Mouse (Mus musculus) liver, postnatal 0 days (tissue): ENCODE data around the gene Shmt2. TPM values are rescaled to one million over a fixed set of nuclear protein-coding genes. Genes with fewer than 3 reads are reported as not detected.

Experiments used
- ATAC-seq: fragments of 200-750 bp; cut with Nextera tagmentation; 2 replicates; pipeline ENCODE4 v1.8.0; 2017; ENCODE audit warnings: mild to moderate bottlenecking, moderate library complexity
- DNase-seq: peaks from one replicate; pipeline ENCODE4 v3.0.0-alpha.2; 2016
- H3K27ac ChIP-seq: fragments of 300-500 bp; sonication (generic); 2 replicates; pipeline ENCODE4 v1.5.1; 2014; ENCODE audit warnings: antibody characterized with exemption, moderate library complexity, mild to moderate bottlenecking, low read depth
- H3K27me3 ChIP-seq: fragments of 300-500 bp; sonication (generic); 2 replicates; pipeline ENCODE4 v1.6.1; 2014; ENCODE audit warnings: low read length, control low read depth, mixed read lengths; ENCODE audit not compliant: insufficient read depth
- H3K36me3 ChIP-seq: fragments of 300-500 bp; sonication (generic); replicated peaks from 2 replicates; pipeline ENCODE4 v1.6.1; 2014; ENCODE audit warnings: mild to moderate bottlenecking, control low read depth, low read length, moderate library complexity, mixed read lengths; ENCODE audit not compliant: insufficient read depth
- H3K4me1 ChIP-seq: fragments of 300-500 bp; sonication (generic); 2 replicates; pipeline ENCODE4 v1.6.1; 2014; ENCODE audit warnings: antibody characterized with exemption, mild to moderate bottlenecking, control low read depth; ENCODE audit not compliant: insufficient read depth
- H3K4me2 ChIP-seq: fragments of 300-500 bp; sonication (generic); 2 replicates; pipeline ENCODE4 v1.6.1; 2014; ENCODE audit warnings: low read depth, mild to moderate bottlenecking, low read length, moderate library complexity, mixed read lengths
- H3K4me3 ChIP-seq: fragments of 300-500 bp; sonication (generic); 2 replicates; pipeline ENCODE4 v1.5.1; 2014; ENCODE audit warnings: low read depth, low read length
- H3K9ac ChIP-seq: fragments of 300-500 bp; sonication (generic); replicated peaks from 2 replicates; pipeline ENCODE4 v1.6.1; 2014; ENCODE audit warnings: mild to moderate bottlenecking, moderate library complexity
- H3K9me3 ChIP-seq: fragments of 300-500 bp; sonication (generic); 2 replicates; pipeline ENCODE4 v1.6.1; 2016; ENCODE audit warnings: mild to moderate bottlenecking, control low read depth, low read length, mixed read lengths
- CTCF ChIP-seq: sonication (generic); IDR thresholded peaks from 2 replicates; pipeline ENCODE4 v1.5.1; 2016; ENCODE audit warnings: antibody characterized with exemption, low read depth
- EP300 ChIP-seq: IDR thresholded peaks from 2 replicates; pipeline ENCODE4 v1.6.1; 2016; ENCODE audit warnings: antibody characterized with exemption, low read depth, mild to moderate bottlenecking
- WGBS: fragments of 180-500 bp; shearing (Covaris S2); extraction: QIAGEN DNeasy Blood & Tissue Kit; methylation state at CpG from one replicate; pipeline ENCODE4 v1.1.7; 2014; ENCODE audit not compliant: insufficient replicate concordance; 5-methylcytosine and 5-hydroxymethylcytosine counted together
- polyA plus RNA-seq: library from polyadenylated mRNA; unstranded; fragments of >200 nt; fragmentation: Nextera tagmentation; extraction: Ambion mirVana; gene quantifications from 2 replicates; pipeline ENCODE4 v1.2.1, GENCODE M21; 2015

Gene Shmt2
- polyA plus RNA-seq, 1 experiment from 2014 or later, result 75.0 TPM

DNA sequence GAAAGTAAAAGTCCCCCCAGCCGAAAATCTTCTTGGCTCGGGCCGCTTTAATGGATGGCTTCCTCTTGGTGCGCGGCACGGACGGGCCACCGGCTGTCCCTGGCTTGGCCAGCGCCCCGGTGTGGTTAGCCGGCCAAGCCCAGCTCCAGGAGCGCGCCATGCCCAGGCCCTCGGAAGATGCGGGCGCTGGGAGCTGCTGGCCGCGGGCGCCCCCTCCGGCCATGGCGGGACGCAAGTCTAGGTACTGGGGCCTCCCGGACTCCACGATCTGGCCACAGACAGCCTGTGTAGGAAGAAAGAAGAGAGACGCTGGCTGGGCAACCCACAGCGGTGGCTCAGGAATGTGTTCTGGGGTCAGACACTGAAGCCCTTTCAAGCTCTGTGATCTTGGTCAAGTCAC is 4.4 kb upstream of the Shmt2 start:
- ATAC-seq (peak; percentile 51), DNase-seq (peak; percentile 77)
- H3K4me1 ChIP-seq, result peaks cover 11% of the 10 kb centered on the region
- WGBS, result under 1% methylated on average over 26 of the region's 26 CpGs
- H3K27me3 ChIP-seq, result peaks cover 81% of the 10 kb centered on the region
- peak; percentile 65 for TF ChIP-seq CTCF
- no peak for TF ChIP-seq EP300
- H3K27ac ChIP-seq, result no peak overlapping the region
- no peak overlapping the region for H3K9ac ChIP-seq
- peak overlapping the region; percentile 33 for H3K4me3 ChIP-seq
- peak overlapping the region; percentile 63 for H3K4me2 ChIP-seq
- H3K36me3 ChIP-seq, result no peaks in the 10 kb centered on the region
- no peaks in the 10 kb centered on the region for H3K9me3 ChIP-seq

DNA sequence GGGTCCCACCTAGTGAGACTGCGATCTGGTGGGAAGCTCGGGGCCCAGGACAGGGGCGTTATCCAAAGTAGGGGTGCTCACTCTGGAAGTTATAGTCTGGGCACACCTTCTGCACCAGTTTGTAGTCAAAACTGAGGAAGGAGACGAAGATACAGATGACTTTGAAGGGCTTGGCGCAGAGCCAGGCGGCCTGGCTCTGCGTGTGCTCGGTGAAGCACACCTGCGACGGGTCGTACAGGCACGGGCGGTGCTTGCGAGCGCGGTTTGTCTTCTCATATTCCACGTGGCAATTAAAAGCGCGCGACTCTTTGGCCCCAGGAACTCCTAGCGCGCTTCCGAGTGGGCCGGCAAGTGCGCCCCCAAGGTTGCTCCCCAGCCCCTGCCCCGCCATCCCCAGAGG is 3.8 kb upstream of the Shmt2 start:
- H3K4me3 ChIP-seq, result peak overlapping the region; percentile 33
- no peak for DNase-seq
- peaks cover 75% of the 10 kb centered on the region for H3K27me3 ChIP-seq

DNA sequence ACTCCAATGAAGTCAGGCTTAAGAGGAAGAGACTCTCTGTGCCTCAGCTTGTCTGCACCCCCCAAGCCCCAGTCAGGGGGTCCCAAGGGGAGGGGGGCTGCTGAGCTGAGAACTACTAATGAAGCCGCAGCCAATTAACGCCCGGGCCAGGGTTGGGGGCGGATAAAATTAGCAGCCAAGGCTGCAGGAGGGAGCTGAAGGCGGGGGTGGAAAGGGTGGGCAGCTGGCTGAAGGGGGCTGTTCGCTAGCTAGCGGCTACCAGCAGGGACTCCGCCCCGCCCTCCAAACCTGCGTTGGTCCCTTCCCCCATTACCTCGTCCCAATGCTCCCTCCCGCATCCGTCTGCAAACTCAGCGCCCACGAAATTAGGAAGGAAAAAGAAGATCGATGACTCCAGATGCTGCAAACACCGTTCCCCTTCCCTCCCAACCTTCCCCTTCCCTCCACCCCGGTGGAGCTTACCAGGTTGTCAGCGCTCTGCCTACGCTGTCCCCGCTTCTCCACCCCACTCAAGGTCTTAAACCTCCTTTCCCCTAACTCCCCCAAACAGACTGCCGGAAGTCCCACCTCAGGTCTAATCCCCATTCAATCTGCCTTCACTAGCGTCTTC is 2.5 kb upstream of the Shmt2 start:
- Histone ChIP-seq H3K36me3 (peaks cover 5% of the 10 kb centered on the region), H3K27me3 (peaks cover 62% of the 10 kb centered on the region), H3K27ac (no peak overlapping the region), H3K4me1 (peaks cover 20% of the 10 kb centered on the region), H3K4me3 (no peak overlapping the region), H3K4me2 (no peak overlapping the region), H3K9me3 (no peaks in the 10 kb centered on the region), H3K9ac (no peak overlapping the region)
- DNase-seq (no peak), ATAC-seq (no peak)
- WGBS, result 5% methylated on average over 23 of the region's 23 CpGs
- TF ChIP-seq EP300 (no peak), CTCF (no peak)

More for the DNA sequence above, 3.8 kb upstream of the Shmt2 start:
- Histone ChIP-seq H3K4me2 (peak overlapping the region; percentile 63), H3K27ac (no peak overlapping the region), H3K9me3 (no peaks in the 10 kb centered on the region), H3K36me3 (no peaks in the 10 kb centered on the region), H3K9ac (no peak overlapping the region), H3K4me1 (peaks cover 11% of the 10 kb centered on the region)
- no peak for ATAC-seq
- 3% methylated on average over 26 of the region's 26 CpGs for WGBS
- TF ChIP-seq CTCF, result no peak
- TF ChIP-seq EP300, result no peak

DNA sequence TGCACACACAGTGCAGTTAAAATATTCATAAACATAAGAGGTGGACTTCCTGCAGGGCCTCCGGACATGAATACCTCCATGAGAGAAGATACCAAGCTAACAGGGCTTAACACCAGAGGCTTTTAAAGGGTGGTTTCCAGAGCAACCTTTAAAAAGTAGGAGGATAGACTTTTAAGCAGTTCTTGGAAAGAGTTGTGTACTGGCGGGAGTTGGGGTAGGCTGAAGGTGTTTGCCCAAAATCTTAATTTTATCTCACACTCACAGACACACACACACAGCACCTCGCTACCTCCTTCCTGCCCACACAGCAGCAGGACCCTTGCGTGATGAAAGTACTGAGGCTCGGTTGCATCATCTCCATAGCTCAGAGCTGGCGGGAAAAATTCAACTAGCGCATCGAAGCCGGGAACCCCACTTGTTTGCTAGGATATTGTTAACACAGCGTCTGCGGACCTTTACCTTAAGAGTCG is 598 bp downstream of the Shmt2 start:
- DNase-seq, result peak; percentile 55
- Histone ChIP-seq H3K4me2 (peak overlapping the region; percentile 79), H3K27ac (peak overlapping the region; percentile 80), H3K27me3 (peaks cover 31% of the 10 kb centered on the region), H3K4me3 (peak overlapping the region; percentile 60), H3K36me3 (peaks cover 33% of the 10 kb centered on the region), H3K9me3 (no peaks in the 10 kb centered on the region), H3K4me1 (peaks cover 28% of the 10 kb centered on the region), H3K9ac (peak overlapping the region; percentile 62)
- ATAC-seq, result peak; percentile 66
- 1% methylated on average over 12 of the region's 12 CpGs for WGBS
- no peak for TF ChIP-seq CTCF
- peak; percentile 34; the same call in 1 of the 2 replicates for TF ChIP-seq EP300

DNA sequence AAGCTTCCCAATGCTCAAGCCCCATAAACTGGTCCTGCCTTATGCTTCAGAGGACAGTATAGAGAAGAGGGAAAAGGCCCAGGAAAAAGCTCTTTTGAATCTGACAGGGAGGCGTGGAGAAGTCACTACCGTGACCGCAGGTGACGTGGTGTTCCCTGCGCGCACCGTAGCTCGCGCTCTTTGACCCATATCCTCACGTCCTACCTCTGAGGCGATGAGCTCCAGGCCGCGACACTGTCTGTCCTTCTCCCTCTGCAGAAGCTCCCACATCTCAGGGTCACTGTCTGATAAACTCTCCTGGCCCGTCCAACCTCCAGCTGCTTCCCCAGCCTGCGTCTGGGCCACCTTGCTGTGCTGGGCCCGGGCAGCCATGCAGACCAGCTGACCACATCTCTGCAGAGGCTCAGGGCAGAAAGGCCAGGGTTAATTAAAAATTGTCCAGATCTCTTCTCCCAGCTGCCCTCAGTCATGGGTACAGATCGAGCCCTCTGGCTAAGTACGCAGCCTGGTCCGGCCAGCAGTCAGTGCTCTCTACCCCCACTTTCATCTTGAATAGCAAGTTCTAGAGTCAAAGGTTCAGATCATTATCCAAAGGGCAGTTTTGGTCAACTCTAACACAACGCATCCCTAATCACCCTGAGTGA is 1.4 kb downstream of the Shmt2 start:
- peak; percentile 43 for ATAC-seq
- Histone ChIP-seq H3K4me3 (peak overlapping the region; percentile 60), H3K27ac (peak overlapping the region; percentile 80), H3K27me3 (peaks cover 23% of the 10 kb centered on the region), H3K9me3 (no peaks in the 10 kb centered on the region), H3K4me1 (peaks cover 29% of the 10 kb centered on the region), H3K9ac (peak overlapping the region; percentile 62), H3K36me3 (peaks cover 33% of the 10 kb centered on the region), H3K4me2 (peak overlapping the region; percentile 79)
- no peak for TF ChIP-seq EP300
- no peak for TF ChIP-seq CTCF
- DNase-seq, result no peak
- WGBS, result 56% methylated on average over 20 of the region's 20 CpGs

DNA sequence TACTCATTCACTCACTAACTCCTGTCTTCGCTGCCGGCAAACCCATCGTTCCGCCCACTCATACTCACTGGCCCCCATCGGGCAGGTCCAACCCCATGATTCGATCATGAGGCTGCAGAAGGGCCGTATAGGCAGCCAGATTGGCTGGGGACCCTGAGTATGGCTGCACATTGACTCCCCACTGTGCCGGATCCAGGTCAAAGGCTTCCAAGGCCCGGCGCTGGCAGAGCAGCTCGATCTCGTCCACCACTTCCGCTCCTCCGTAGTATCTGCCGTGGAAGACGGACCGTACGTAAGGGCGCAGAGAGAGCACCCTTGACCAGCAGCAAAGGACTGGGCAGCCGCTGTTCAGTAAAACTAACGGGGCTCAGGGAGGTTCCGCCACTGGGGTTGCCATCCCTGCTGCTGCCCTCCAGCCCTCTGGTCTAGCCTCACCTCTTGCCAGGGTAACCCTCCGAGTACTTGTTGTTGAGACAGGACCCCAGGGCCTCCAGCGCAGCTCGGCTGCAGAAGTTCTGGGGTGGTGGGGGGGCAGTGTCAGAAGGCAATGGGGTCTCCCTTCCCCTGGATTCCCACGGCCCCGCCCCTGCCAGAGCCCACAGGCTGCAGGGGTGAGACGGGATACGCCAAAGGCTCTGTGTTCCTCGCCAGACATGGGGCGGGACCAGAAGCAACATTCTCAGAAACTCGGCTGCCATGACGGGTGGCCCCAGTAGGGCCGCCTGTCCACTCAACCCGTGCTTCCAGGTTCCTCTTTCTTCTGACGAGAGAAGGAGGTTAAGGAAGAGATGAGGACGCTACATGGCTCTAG is 2.1 kb downstream of the Shmt2 start:
- Histone ChIP-seq H3K9me3 (no peaks in the 10 kb centered on the region), H3K27ac (peak overlapping the region; percentile 80), H3K4me3 (peak overlapping the region; percentile 60), H3K4me2 (peak overlapping the region; percentile 79), H3K4me1 (peaks cover 34% of the 10 kb centered on the region), H3K9ac (peak overlapping the region; percentile 62; the same call in 1 of the 2 replicates), H3K36me3 (peaks cover 33% of the 10 kb centered on the region), H3K27me3 (peaks cover 20% of the 10 kb centered on the region)
- ATAC-seq, result no peak
- DNase-seq, result no peak
- 90% methylated on average over 37 of the region's 37 CpGs for WGBS
- TF ChIP-seq CTCF, result no peak
- no peak for TF ChIP-seq EP300
